Mouse (Mus musculus) midbrain, postnatal 0 days (tissue): ENCODE results near the gene Srpr. TPM values are rescaled to one million over a fixed set of nuclear protein-coding genes. Genes with fewer than 3 reads are reported as not detected.
A peak's percentile ranks its signal among the peaks of the same experiment; 100 is the strongest.

ENCODE experiments used
- ATAC-seq: fragments of 200-750 bp; cut with Nextera tagmentation; 2 replicates; pipeline ENCODE4 v1.8.0; 2017; ENCODE audit warnings: moderate number of reproducible peaks, mild to moderate bottlenecking, moderate TSS enrichment, moderate library complexity; ENCODE audit not compliant: low FRiP score
- DNase-seq: peaks from one replicate; pipeline ENCODE4 v3.0.0-alpha.2; 2015; ENCODE audit warnings: low spot score
- H3K27ac ChIP-seq: fragments of 300-500 bp; sonication (generic); 2 replicates; pipeline ENCODE4 v1.5.1; 2014; ENCODE audit warnings: low read depth, mild to moderate bottlenecking, low read length, mixed read lengths
- H3K27me3 ChIP-seq: fragments of 300-500 bp; sonication (generic); 2 replicates; pipeline ENCODE4 v1.6.1; 2014; ENCODE audit warnings: low read length, control low read depth, mixed read lengths; ENCODE audit not compliant: insufficient read depth
- H3K36me3 ChIP-seq: fragments of 300-500 bp; sonication (generic); 2 replicates; pipeline ENCODE4 v1.6.1; 2014; ENCODE audit warnings: low read length, control low read depth, mixed read lengths; ENCODE audit not compliant: insufficient read depth
- H3K4me1 ChIP-seq: fragments of 300-500 bp; sonication (generic); 2 replicates; pipeline ENCODE4 v1.6.1; 2014; ENCODE audit warnings: mild to moderate bottlenecking, control low read depth, antibody characterized with exemption, low read length, mixed read lengths; ENCODE audit not compliant: insufficient read depth
- H3K4me2 ChIP-seq: fragments of 300-500 bp; sonication (generic); 2 replicates; pipeline ENCODE4 v1.6.1; 2014; ENCODE audit warnings: low read depth, mild to moderate bottlenecking, low read length, mixed read lengths; ENCODE audit not compliant: poor library complexity, severe bottlenecking
- H3K4me3 ChIP-seq: fragments of 300-500 bp; sonication (generic); 2 replicates; pipeline ENCODE4 v1.5.1; 2014; ENCODE audit warnings: low read depth, mild to moderate bottlenecking, low read length, moderate library complexity
- H3K9ac ChIP-seq: fragments of 300-500 bp; sonication (generic); replicated peaks from 2 replicates; pipeline ENCODE4 v1.6.1; 2014; ENCODE audit warnings: mild to moderate bottlenecking, low read length, moderate library complexity, mixed read lengths; ENCODE audit not compliant: poor library complexity, severe bottlenecking
- H3K9me3 ChIP-seq: fragments of 300-500 bp; sonication (generic); 2 replicates; pipeline ENCODE4 v1.6.1; 2016; ENCODE audit warnings: low read length, control low read depth
- CTCF ChIP-seq: IDR thresholded peaks from 2 replicates; pipeline ENCODE4 v1.5.1; 2016; ENCODE audit warnings: antibody characterized with exemption, mild to moderate bottlenecking
- WGBS: fragments of 180-500 bp; shearing (Covaris S2); extraction: QIAGEN DNeasy Blood & Tissue Kit; methylation state at CpG from one replicate; pipeline ENCODE4 v1.1.7; 2014; 5-methylcytosine and 5-hydroxymethylcytosine counted together
- polyA plus RNA-seq: library from polyadenylated mRNA; unstranded; fragments of >200 nt; fragmentation: Nextera tagmentation; extraction: Ambion mirVana; gene quantifications from 2 replicates; pipeline ENCODE4 v1.2.1, GENCODE M21; 2015
- total RNA-seq: library from RNA; depleted of rRNA; stranded (reverse); fragments of >200 nt; gene quantifications from 2 replicates; pipeline ENCODE4 v1.2.3, GENCODE M21; 2014

The Srpr gene
- total and polyA plus RNA-seq, 2 experiments from 2014 or later = 39.6 to 61.0 TPM

DNA sequence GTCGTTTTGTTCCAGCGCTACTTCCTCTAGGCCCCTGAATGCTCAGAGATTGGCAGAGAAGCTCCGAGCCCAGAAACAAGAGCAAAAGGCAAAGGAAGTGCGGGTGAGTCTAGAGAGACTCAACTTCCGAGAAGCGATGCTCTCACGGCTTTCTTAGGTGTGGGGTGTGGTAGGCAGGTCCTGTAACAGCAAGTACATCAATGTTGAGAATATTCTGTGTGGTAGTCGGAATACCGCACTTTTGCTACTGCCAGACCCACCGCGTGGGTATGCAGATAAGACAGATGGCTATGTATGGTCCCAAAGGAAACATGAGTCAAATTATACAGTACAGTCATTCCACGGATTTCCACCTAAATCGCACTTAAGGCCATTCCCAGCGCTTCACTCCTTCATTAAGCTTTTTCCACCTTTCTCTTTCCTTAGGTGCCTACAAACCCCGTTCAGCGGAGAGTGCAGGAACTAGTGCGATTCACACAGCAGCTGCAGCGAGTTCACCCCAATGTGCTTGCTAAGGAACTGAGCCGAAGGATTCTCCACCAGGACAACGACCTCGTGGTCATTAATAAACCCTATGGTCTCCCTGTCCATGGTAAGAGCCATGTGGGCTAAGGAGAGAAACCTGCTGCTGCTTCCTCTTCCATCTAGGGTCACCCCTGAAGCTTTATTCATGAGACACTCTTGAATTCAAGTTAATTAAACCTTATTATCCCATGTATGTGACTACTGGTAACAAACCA, 68.2 kb downstream of the Srpr start:
- no peak for TF ChIP-seq CTCF
- H3K27me3 ChIP-seq = no peaks in the 10 kb centered on the region
- DNase-seq = no peak
- peak overlapping the region; percentile 51 for H3K4me3 ChIP-seq
- peak overlapping the region; percentile 83 for H3K27ac ChIP-seq
- peak; percentile 60 for ATAC-seq
- WGBS = 2% methylated on average over 21 of the region's 21 CpGs
- H3K9me3 ChIP-seq = no peaks in the 10 kb centered on the region
- H3K4me2 ChIP-seq = peak overlapping the region; percentile 75
- peaks cover 1% of the 10 kb centered on the region; the same call in 1 of the 2 replicates for H3K36me3 ChIP-seq
- peaks cover 12% of the 10 kb centered on the region; the same call in 1 of the 2 replicates for H3K4me1 ChIP-seq
- H3K9ac ChIP-seq = peak overlapping the region; percentile 75

DNA sequence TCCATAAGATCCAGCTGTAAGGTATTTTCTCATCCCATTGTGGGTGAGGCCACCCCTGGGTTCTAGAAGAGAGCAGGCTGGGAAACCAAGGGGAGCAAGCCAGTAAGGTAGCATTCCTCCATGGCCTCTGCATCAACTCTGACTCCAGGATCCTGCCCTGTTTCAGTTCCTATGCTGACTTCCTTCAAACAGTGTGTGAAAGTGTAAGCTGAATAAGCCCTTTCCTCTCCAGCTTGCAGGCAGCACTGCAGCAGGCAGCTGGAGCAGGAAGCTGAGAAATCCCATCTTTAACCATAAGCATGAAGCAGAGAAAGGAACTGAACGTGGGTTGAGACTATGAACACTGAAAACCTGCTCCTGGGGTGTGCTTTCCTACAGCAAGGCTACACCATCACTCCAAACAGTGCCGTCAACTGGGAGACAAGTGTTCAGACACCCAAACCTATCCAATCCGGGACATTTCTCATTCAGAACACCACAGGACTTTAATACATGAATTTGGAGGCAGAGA, 77.9 kb downstream of the Srpr start:
- TF ChIP-seq CTCF = no peak
- Histone ChIP-seq H3K4me3 (no peak overlapping the region), H3K27me3 (no peaks in the 10 kb centered on the region), H3K4me1 (no peaks in the 10 kb centered on the region), H3K9me3 (no peaks in the 10 kb centered on the region), H3K4me2 (no peak overlapping the region), H3K27ac (no peak overlapping the region), H3K9ac (no peak overlapping the region), H3K36me3 (peaks cover 35% of the 10 kb centered on the region)
- 78% methylated on average over 3 of the region's 3 CpGs for WGBS
- no peak for DNase-seq
- ATAC-seq = no peak

DNA sequence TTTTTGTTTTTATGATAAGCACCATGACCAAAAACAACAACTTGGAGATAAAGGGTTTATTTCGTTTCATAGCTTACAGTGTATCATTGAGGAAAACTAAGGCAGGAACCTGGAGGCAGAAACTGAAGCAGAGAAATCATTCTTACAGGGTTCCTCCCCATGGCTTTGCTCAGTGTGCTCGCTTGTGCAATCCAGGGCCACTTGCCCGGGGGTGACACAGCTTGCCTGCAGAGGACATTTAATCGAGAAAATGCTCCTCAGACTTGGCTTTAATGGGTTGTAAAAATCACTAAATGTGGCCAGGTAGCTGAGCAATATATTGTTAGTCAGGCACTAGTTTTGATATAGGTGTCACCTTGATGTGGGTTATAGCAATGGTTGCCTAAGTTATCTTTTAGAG, 78.5 kb downstream of the Srpr start:
- H3K9ac ChIP-seq = no peak overlapping the region
- WGBS = 92% methylated on average over 4 of the region's 4 CpGs
- TF ChIP-seq CTCF = no peak
- no peak overlapping the region for H3K4me2 ChIP-seq
- peaks cover 31% of the 10 kb centered on the region for H3K36me3 ChIP-seq
- H3K27ac ChIP-seq = no peak overlapping the region
- no peak overlapping the region for H3K4me3 ChIP-seq
- no peaks in the 10 kb centered on the region for H3K4me1 ChIP-seq
- ATAC-seq = no peak
- DNase-seq = no peak
- no peaks in the 10 kb centered on the region for H3K9me3 ChIP-seq
- H3K27me3 ChIP-seq = no peaks in the 10 kb centered on the region

DNA sequence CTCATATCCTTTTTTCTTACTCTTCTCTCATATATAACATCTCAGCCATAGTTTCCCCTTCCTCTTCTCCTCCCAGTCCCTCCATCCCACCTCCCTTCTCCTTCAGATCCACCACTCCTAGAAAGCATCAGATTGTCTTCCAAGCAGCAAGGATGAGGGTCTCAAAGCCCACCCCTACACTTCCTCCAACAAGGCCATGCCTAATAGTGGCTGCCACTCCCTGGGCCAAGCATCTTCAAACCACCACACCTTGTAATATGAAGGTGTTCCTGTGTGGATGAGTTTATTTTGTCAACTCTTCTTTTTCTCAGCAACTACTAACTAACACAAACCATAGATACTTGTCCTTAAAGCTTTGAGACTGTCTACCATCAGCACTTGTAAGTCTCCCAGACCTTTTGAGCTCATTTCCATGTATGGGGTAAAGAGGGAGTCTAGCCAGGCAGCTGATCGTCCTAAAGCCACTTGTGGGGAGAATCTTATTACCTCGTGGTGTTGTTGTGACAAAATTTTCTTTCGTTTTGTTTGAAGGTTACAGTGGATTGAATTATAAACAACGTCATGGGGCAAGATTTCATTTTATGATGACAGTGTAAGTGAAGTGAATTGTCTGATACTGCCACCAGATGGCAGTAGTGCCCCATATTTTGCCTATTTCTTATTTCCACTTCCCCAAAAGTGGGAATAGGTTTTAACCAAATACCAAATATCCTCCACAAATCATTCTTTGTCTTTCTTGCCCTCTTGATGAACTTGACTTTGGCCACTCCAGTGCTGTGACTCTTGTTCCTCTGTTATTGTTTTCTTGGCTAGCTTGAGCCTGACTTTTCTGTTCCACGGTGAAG, 82.3 kb downstream of the Srpr start:
- H3K36me3 ChIP-seq = peaks cover 7% of the 10 kb centered on the region
- H3K9ac ChIP-seq = no peak overlapping the region
- H3K4me1 ChIP-seq = no peaks in the 10 kb centered on the region
- peak; percentile 78 for DNase-seq
- no peaks in the 10 kb centered on the region for H3K27me3 ChIP-seq
- no peak overlapping the region for H3K27ac ChIP-seq
- WGBS = 10% methylated on average over 5 of the region's 5 CpGs
- peak; percentile 91 for TF ChIP-seq CTCF
- no peak overlapping the region for H3K4me2 ChIP-seq
- peak; percentile 44 for ATAC-seq
- no peak overlapping the region for H3K4me3 ChIP-seq
- no peaks in the 10 kb centered on the region for H3K9me3 ChIP-seq

DNA sequence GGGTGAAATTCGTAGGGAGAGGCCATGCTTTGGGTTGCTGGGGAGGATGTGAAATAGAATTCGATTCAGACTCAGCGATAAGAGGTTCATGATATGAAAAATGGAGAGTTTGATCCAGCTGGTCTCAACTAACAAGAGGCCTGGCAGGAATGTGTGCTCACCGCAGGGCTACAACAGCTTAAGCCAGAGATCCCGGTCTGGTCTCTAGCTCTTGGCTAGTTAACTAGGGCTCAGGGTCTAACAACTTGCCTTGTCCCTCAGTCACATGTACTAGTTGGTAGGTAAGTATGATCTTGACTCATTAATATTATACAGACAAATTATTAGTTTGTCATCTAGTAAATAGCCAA, 82.9 kb downstream of the Srpr start:
- Histone ChIP-seq H3K27ac (no peak overlapping the region), H3K27me3 (no peaks in the 10 kb centered on the region), H3K36me3 (peaks cover 3% of the 10 kb centered on the region; the same call in 1 of the 2 replicates), H3K4me3 (no peak overlapping the region), H3K9ac (no peak overlapping the region), H3K9me3 (no peaks in the 10 kb centered on the region), H3K4me1 (no peaks in the 10 kb centered on the region), H3K4me2 (no peak overlapping the region)
- WGBS = 49% methylated on average over 5 of the region's 5 CpGs
- ATAC-seq (no peak), DNase-seq (no peak)
- TF ChIP-seq CTCF = no peak
